Mouse (Mus musculus) lung, adult 2 months (tissue): Measurements from ENCODE around the gene Chrdl2. TPM values are rescaled to one million over a fixed set of nuclear protein-coding genes. Genes with fewer than 3 reads are reported as not detected.

ENCODE experiments used
- DNase-seq: peaks from one replicate; pipeline ENCODE4 v3.0.0; 2022
- H3K4me1 ChIP-seq: fragments of 200-500 bp; 2 replicates; pipeline ENCODE4 v1.6.1; 2011; ENCODE audit warnings: low read length; ENCODE audit not compliant: control insufficient read depth, insufficient read depth
- H3K4me3 ChIP-seq: fragments of 200-500 bp; replicated peaks from 2 replicates; pipeline ENCODE3; 2011; ENCODE audit warnings: low read depth, mild to moderate bottlenecking, control low read depth, low read length; ENCODE audit errors: extremely low read depth
- CTCF ChIP-seq: fragments of 200-500 bp; IDR thresholded peaks from 2 replicates; pipeline ENCODE4 v1.5.1; 2011; ENCODE audit warnings: mild to moderate bottlenecking, low read length, control low read depth; ENCODE audit not compliant: insufficient read depth
- POLR2A ChIP-seq: fragments of 200-500 bp; IDR thresholded peaks from 2 replicates; pipeline ENCODE4 v1.6.1; 2011; ENCODE audit warnings: low read depth, mild to moderate bottlenecking, control low read depth, low read length, borderline replicate concordance; ENCODE audit errors: extremely low read depth
- WGBS: fragments of 180-500 bp; shearing (Covaris S2); methylation state at CpG from one replicate; pipeline ENCODE4 v1.1.7; 2018; 5-methylcytosine and 5-hydroxymethylcytosine counted together
- polyA plus RNA-seq: library from polyadenylated mRNA; depleted of rRNA; stranded (reverse); fragments of >200 nt; gene quantifications from 2 replicates; pipeline ENCODE4 v1.2.3, GENCODE M21; 2012; rRNA removed

Gene Chrdl2
- polyA plus RNA-seq, 1 experiment, result 0.28 TPM

GRCm38 (mm10) chr7:100076296-100076695 is 70.3 kb downstream of the Chrdl2 start:
- Histone ChIP-seq H3K4me1 (no peaks in the 10 kb centered on the region), H3K4me3 (no peak overlapping the region)
- no peak for TF ChIP-seq POLR2A
- TF ChIP-seq CTCF, result no peak
- 61% methylated on average over 5 of the region's 5 CpGs for WGBS
- no peak for DNase-seq

GRCm38 (mm10) chr7:100077071-100077470 is 71.1 kb downstream of the Chrdl2 start:
- WGBS, result 86% methylated on average over 4 of the region's 4 CpGs
- Histone ChIP-seq H3K4me1 (no peaks in the 10 kb centered on the region), H3K4me3 (no peak overlapping the region)
- TF ChIP-seq CTCF (no peak), POLR2A (no peak)
- no peak for DNase-seq

- no peak for TF ChIP-seq CTCF
- TF ChIP-seq POLR2A, result no peak
- no peaks in the 10 kb centered on the region for H3K4me1 ChIP-seq
- DNase-seq, result no peak
- WGBS, result 70% methylated on average over 12 of the region's 12 CpGs
- no peak overlapping the region for H3K4me3 ChIP-seq
Measured at GRCm38 (mm10) chr7:100080087-100080781, 74.3 kb downstream of the Chrdl2 start.

GRCm38 (mm10) chr7:100082836-100083235 is 76.9 kb downstream of the Chrdl2 start:
- WGBS, result 90% methylated on average over 6 of the region's 6 CpGs
- no peak overlapping the region for H3K4me3 ChIP-seq
- DNase-seq, result no peak
- no peak for TF ChIP-seq CTCF
- no peak for TF ChIP-seq POLR2A
- no peaks in the 10 kb centered on the region for H3K4me1 ChIP-seq

GRCm38 (mm10) chr7:100083812-100084211 is 77.8 kb downstream of the Chrdl2 start:
- 92% methylated on average over 6 of the region's 6 CpGs for WGBS
- no peak for TF ChIP-seq CTCF
- H3K4me3 ChIP-seq, result no peak overlapping the region

More at GRCm38 (mm10) chr7:100083812-100084211, 77.8 kb downstream of the Chrdl2 start:
- no peaks in the 10 kb centered on the region for H3K4me1 ChIP-seq
- DNase-seq, result no peak

Other genes starting within 250 kb of the Chrdl2 start
- gene Olfr521, start 242.7 kb upstream of the Chrdl2 start, polyA plus RNA-seq, result not detected in 2 replicates
- 3.4 TPM in 2 replicates for gene Neu3, start 177.8 kb upstream of the Chrdl2 start, polyA plus RNA-seq
- gene Xrra1, start 147.1 kb upstream of the Chrdl2 start, polyA plus RNA-seq, result 0.87 and 1.1 TPM in 2 replicates
- gene Spcs2, start 142.7 kb upstream of the Chrdl2 start, polyA plus RNA-seq, result 21.5 and 45.6 TPM in 2 replicates
- 5.2 and 6.0 TPM in 2 replicates for gene Rnf169, start 25.7 kb upstream of the Chrdl2 start, polyA plus RNA-seq
- gene Pold3, start 115.4 kb downstream of the Chrdl2 start, polyA plus RNA-seq, result 4.7 and 6.8 TPM in 2 replicates
- gene Lipt2, start 153.1 kb downstream of the Chrdl2 start, polyA plus RNA-seq, result 4.6 and 5.9 TPM in 2 replicates
- gene Kcne3, start 170.3 kb downstream of the Chrdl2 start, polyA plus RNA-seq, result 5.8 and 6.4 TPM in 2 replicates
- 4.6 and 5.0 TPM in 2 replicates for gene Pgm2l1, start 221.2 kb downstream of the Chrdl2 start, polyA plus RNA-seq